ENCODE assay signal across 8 mouse cellular contexts in genomic region chr3:97681321-97682158, GRCm38 (mm10). TPM values are rescaled to one million over a fixed set of nuclear protein-coding genes. Genes with fewer than 3 reads are reported as not detected.
A peak's percentile ranks its signal among the peaks of the same experiment; 100 is the strongest.
DNase-seq lines count a peak whose midpoint lies in the region; ATAC-seq lines count a peak whose summit lies in the region.

No protein-coding gene starts in this region.

- no peaks in the 10 kb centered on the region for H3K9me3 ChIP-seq in limb, embryonic 12.5 days
- no peaks in the 10 kb centered on the region for H3K9me3 ChIP-seq in midbrain, embryonic 13.5 days

- H3K27me3 ChIP-seq in limb, embryonic 12.5 days, result peaks cover 50% of the 10 kb centered on the region
- H3K27me3 ChIP-seq in midbrain, embryonic 13.5 days, result peaks cover 42% of the 10 kb centered on the region

- peak overlapping the region; percentile 69 for H3K4me2 ChIP-seq in limb, embryonic 12.5 days
- peak overlapping the region; percentile 68 for H3K4me2 ChIP-seq in midbrain, embryonic 13.5 days (replicated peaks)

- WGBS in limb, embryonic 12.5 days, result 1% methylated on average over 33 of the region's 33 CpGs
- under 1% methylated on average over 33 of the region's 33 CpGs for WGBS in midbrain, embryonic 13.5 days

- H3K27ac ChIP-seq in limb, embryonic 12.5 days, result no peak overlapping the region
- no peak overlapping the region for H3K27ac ChIP-seq in midbrain, embryonic 13.5 days

- peaks cover 19% of the 10 kb centered on the region for H3K4me1 ChIP-seq in limb, embryonic 12.5 days (replicated peaks)
- H3K4me1 ChIP-seq in midbrain, embryonic 13.5 days (replicated peaks), result peaks cover 23% of the 10 kb centered on the region

- peak overlapping the region; percentile 60 for H3K9ac ChIP-seq in limb, embryonic 12.5 days (replicated peaks)
- H3K9ac ChIP-seq in midbrain, embryonic 13.5 days (replicated peaks), result peak overlapping the region; percentile 46; the same call in 1 of the 2 replicates

- H3K36me3 ChIP-seq in limb, embryonic 12.5 days, result no peaks in the 10 kb centered on the region
- H3K36me3 ChIP-seq in midbrain, embryonic 13.5 days, result no peaks in the 10 kb centered on the region

- DNase-seq in left cerebral cortex, adult 18-20 months (ENCODE audit: low spot score in 2 of 2), result peak; percentile 74 to 76
- no peak for DNase-seq in left cerebral cortex, adult 11 months (ENCODE audit: low spot score)
- DNase-seq in embryo, embryonic 10.5 days (ENCODE audit: low spot score), result peak; percentile 93
- peak; percentile 82 for DNase-seq in kidney, adult 18-20 months
- peak; percentile 41 to 76 for DNase-seq in spleen, adult 18-20 months

- ATAC-seq in granulocyte monocyte progenitor cell, adult 5-6 weeks (replicated peaks; ENCODE audit: poor library complexity, severe bottlenecking), result peak; percentile 70
- ATAC-seq in limb, embryonic 12.5 days (ENCODE audit: insufficient number of reproducible peaks, insufficient read depth, low FRiP score, low TSS enrichment, low read depth), result 0 out of 2 replicates have a peak, but pooled peaks have one; percentile 27
- ATAC-seq in midbrain, embryonic 13.5 days, result peak; percentile 63

- H3K4me3 ChIP-seq in limb, embryonic 12.5 days (replicated peaks), result peak overlapping the region; percentile 40
- H3K4me3 ChIP-seq in midbrain, embryonic 13.5 days (replicated peaks), result peak overlapping the region; percentile 43

RNA-seq across cellular contexts. Expression of gene Gm17651, which starts 7.0 kb away (rescaled TPM):
- total RNA-seq in left cerebral cortex, adult 18-20 months (2021), result not detected
- total RNA-seq in granulocyte monocyte progenitor cell, adult 5-6 weeks (2014; fragmentation: Nextera tagmentation), result not detected in 2 replicates
- not detected in 2 replicates for total RNA-seq in granulocyte monocyte progenitor cell, adult 5-6 weeks (2017)
- polyA plus RNA-seq in limb, embryonic 12.5 days (2016; fragmentation: Nextera tagmentation; extraction: Ambion mirVana), result not detected in 2 replicates
- not detected in 2 replicates for polyA plus RNA-seq in midbrain, embryonic 13.5 days (2015; fragmentation: Nextera tagmentation; extraction: Ambion mirVana)

RNA-seq across cellular contexts. Expression of gene Prkab2, which starts 23.5 kb away (rescaled TPM):
- 10 to 100 TPM; 30.5 to 30.9 TPM for total RNA-seq in left cerebral cortex, adult 18-20 months (2021)
- 4.1 and 10.1 TPM in 2 replicates for total RNA-seq in granulocyte monocyte progenitor cell, adult 5-6 weeks (2014; fragmentation: Nextera tagmentation)
- 3.3 and 5.0 TPM in 2 replicates for total RNA-seq in granulocyte monocyte progenitor cell, adult 5-6 weeks (2017)
- polyA plus RNA-seq in limb, embryonic 12.5 days (2016; fragmentation: Nextera tagmentation; extraction: Ambion mirVana), result 6.2 and 7.1 TPM in 2 replicates
- polyA plus RNA-seq in midbrain, embryonic 13.5 days (2015; fragmentation: Nextera tagmentation; extraction: Ambion mirVana), result 7.3 and 7.5 TPM in 2 replicates

RNA-seq across cellular contexts. Expression of gene Fmo5, which starts 52.9 kb away (rescaled TPM):
- total RNA-seq in left cerebral cortex, adult 18-20 months (2021), result 1 to 10 TPM; 4.5 to 4.8 TPM
- 1.8 and 6.8 TPM in 2 replicates for total RNA-seq in granulocyte monocyte progenitor cell, adult 5-6 weeks (2014; fragmentation: Nextera tagmentation)
- total RNA-seq in granulocyte monocyte progenitor cell, adult 5-6 weeks (2017), result 1.5 and 1.8 TPM in 2 replicates
- polyA plus RNA-seq in limb, embryonic 12.5 days (2016; fragmentation: Nextera tagmentation; extraction: Ambion mirVana), result 1.4 TPM in 2 replicates
- polyA plus RNA-seq in midbrain, embryonic 13.5 days (2015; fragmentation: Nextera tagmentation; extraction: Ambion mirVana), result 0.66 and 0.71 TPM in 2 replicates
